Mouse (Mus musculus): ENCODE measurements around the gene Abl1.

GRCm38 (mm10) chr2:31806639-31807382 lies 118.6 kb downstream of the Abl1 start:
- TF ChIP-seq POLR2A (IDR thresholded peaks at IDR 0.05; ENCODE audit: borderline replicate concordance, extremely low read depth, insufficient read depth, insufficient read length, poor library complexity, severe bottlenecking) (no peak), CTCF (IDR thresholded peaks at IDR 0.05; ENCODE audit: borderline replicate concordance, extremely low read depth, insufficient read depth, insufficient read length) (no peak)

Data from brain, embryonic 14.5 days (tissue).